Mouse (Mus musculus): ENCODE results near the gene Dock2.

Dock2 gene

GRCm38 (mm10) chr11:34530971-34531370 lies 252.7 kb downstream of the Dock2 start:
- DNase-seq (ENCODE audit: low read depth in 1 of 2, low spot score in 2 of 2): no peak

- no peak for DNase-seq (ENCODE audit: low read depth in 1 of 2, low spot score in 2 of 2)
These were observed 255.7 kb downstream of the Dock2 start for GRCm38 (mm10) chr11:34528006-34528405.

- DNase-seq (ENCODE audit: low read depth in 1 of 2, low spot score in 2 of 2): no peak
These were observed 256.5 kb downstream of the Dock2 start for GRCm38 (mm10) chr11:34527238-34527637.

GRCm38 (mm10) chr11:34525096-34525891 lies 258.4 kb downstream of the Dock2 start:
- no peak for DNase-seq (ENCODE audit: low read depth in 1 of 2, low spot score in 2 of 2)

GRCm38 (mm10) chr11:34524586-34524985 lies 259.1 kb downstream of the Dock2 start:
- no peak for DNase-seq (ENCODE audit: low read depth in 1 of 2, low spot score in 2 of 2)

GRCm38 (mm10) chr11:34518566-34518965 lies 265.1 kb downstream of the Dock2 start:
- no peak for DNase-seq (ENCODE audit: low read depth in 1 of 2, low spot score in 2 of 2)

GRCm38 (mm10) chr11:34516971-34517370 lies 266.7 kb downstream of the Dock2 start:
- DNase-seq (ENCODE audit: low read depth in 1 of 2, low spot score in 2 of 2): no peak

- DNase-seq (ENCODE audit: low read depth in 1 of 2, low spot score in 2 of 2): no peak
These were observed 268.4 kb downstream of the Dock2 start for GRCm38 (mm10) chr11:34515301-34515700.

GRCm38 (mm10) chr11:34506390-34506789 lies 277.3 kb downstream of the Dock2 start:
- DNase-seq (ENCODE audit: low read depth in 1 of 2, low spot score in 2 of 2): no peak

- no peak for DNase-seq (ENCODE audit: low read depth in 1 of 2, low spot score in 2 of 2)
These were observed 284.0 kb downstream of the Dock2 start for GRCm38 (mm10) chr11:34499663-34500062.

- no peak for DNase-seq (ENCODE audit: low read depth in 1 of 2, low spot score in 2 of 2)
These were observed 289.0 kb downstream of the Dock2 start for GRCm38 (mm10) chr11:34494682-34495081.

- DNase-seq (ENCODE audit: low read depth in 1 of 2, low spot score in 2 of 2): no peak
These were observed 290.7 kb downstream of the Dock2 start for GRCm38 (mm10) chr11:34492986-34493385.

- no peak for DNase-seq (ENCODE audit: low read depth in 1 of 2, low spot score in 2 of 2)
These were observed 291.5 kb downstream of the Dock2 start for GRCm38 (mm10) chr11:34492223-34492622.

- no peak for DNase-seq (ENCODE audit: low read depth in 1 of 2, low spot score in 2 of 2)
These were observed 294.1 kb downstream of the Dock2 start for GRCm38 (mm10) chr11:34489548-34489947.

- no peak for DNase-seq (ENCODE audit: low read depth in 1 of 2, low spot score in 2 of 2)
These were observed 304.4 kb downstream of the Dock2 start for GRCm38 (mm10) chr11:34479301-34479700.

GRCm38 (mm10) chr11:34469792-34470191 lies 313.9 kb downstream of the Dock2 start:
- DNase-seq (ENCODE audit: low read depth in 1 of 2, low spot score in 2 of 2): no peak

GRCm38 (mm10) chr11:34468571-34468970 lies 315.1 kb downstream of the Dock2 start:
- no peak for DNase-seq (ENCODE audit: low read depth in 1 of 2, low spot score in 2 of 2)

- DNase-seq (ENCODE audit: low read depth in 1 of 2, low spot score in 2 of 2): no peak
These were observed 316.6 kb downstream of the Dock2 start for GRCm38 (mm10) chr11:34467056-34467455.

GRCm38 (mm10) chr11:34449944-34450343 lies 333.7 kb downstream of the Dock2 start:
- DNase-seq (ENCODE audit: low read depth in 1 of 2, low spot score in 2 of 2): no peak

GRCm38 (mm10) chr11:34447891-34448290 lies 335.8 kb downstream of the Dock2 start:
- DNase-seq (ENCODE audit: low read depth in 1 of 2, low spot score in 2 of 2): no peak

GRCm38 (mm10) chr11:34438429-34438828 lies 345.3 kb downstream of the Dock2 start:
- no peak for DNase-seq (ENCODE audit: low read depth in 1 of 2, low spot score in 2 of 2)

- DNase-seq (ENCODE audit: low read depth in 1 of 2, low spot score in 2 of 2): no peak
These were observed 346.2 kb downstream of the Dock2 start for GRCm38 (mm10) chr11:34437446-34437845.

GRCm38 (mm10) chr11:34431978-34432377 lies 351.7 kb downstream of the Dock2 start:
- DNase-seq (ENCODE audit: low read depth in 1 of 2, low spot score in 2 of 2): no peak
